Mouse (Mus musculus) heart, adult 10 weeks (tissue): ENCODE data around the gene Qpctl. TPM values are rescaled to one million over a fixed set of nuclear protein-coding genes. Genes with fewer than 3 reads are reported as not detected.

Experiments used
- polyA plus RNA-seq: library from polyadenylated mRNA; stranded (reverse); fragments of 350-450 nt; fragmentation: Illumina TruSeq; extraction: RNeasy Lipid Tissue Mini Kit (QIAGEN cat#74804); gene quantifications from one replicate; pipeline ENCODE4 v1.2.3, GENCODE M21; 2014; ENCODE audit warnings: low read depth, low replicate concordance

Qpctl gene
- polyA plus RNA-seq: 5.1 TPM

DNA sequence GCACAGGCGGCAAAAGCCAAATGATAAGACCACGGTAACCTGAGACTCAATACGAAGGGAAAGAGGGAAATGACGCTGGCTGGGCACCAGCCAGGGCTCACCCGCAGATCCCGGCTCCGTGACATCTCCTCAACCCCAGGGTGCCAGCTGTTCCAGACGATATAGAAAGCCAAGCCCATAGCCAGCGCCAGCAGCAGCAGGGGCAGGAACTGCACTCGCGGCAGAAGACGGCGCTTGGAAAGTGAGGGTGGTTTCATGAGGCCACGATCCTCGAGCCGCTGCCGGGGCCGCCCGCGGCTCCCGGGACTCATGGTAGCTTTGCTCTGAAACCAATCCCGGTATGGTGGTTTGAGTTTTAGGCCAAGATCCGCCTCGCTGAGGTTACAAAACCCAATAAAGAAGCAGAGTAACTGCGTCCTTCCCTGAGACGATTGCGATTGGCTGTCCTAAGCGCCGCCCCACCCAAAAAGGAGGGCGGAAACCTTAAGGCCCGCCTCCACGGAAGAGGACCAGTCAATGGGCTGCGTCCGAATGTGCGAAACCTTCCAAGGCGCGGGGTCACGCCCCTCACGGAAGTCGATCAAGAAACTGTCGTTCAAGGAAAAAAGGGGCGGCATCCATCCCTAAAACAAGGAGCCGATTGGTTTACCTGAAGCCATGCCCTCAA is at the start of gene Qpctl:
Gene Qpctl (minus strand): TSS at position 417 of the 667 bp plus-strand sequence.

DNA sequence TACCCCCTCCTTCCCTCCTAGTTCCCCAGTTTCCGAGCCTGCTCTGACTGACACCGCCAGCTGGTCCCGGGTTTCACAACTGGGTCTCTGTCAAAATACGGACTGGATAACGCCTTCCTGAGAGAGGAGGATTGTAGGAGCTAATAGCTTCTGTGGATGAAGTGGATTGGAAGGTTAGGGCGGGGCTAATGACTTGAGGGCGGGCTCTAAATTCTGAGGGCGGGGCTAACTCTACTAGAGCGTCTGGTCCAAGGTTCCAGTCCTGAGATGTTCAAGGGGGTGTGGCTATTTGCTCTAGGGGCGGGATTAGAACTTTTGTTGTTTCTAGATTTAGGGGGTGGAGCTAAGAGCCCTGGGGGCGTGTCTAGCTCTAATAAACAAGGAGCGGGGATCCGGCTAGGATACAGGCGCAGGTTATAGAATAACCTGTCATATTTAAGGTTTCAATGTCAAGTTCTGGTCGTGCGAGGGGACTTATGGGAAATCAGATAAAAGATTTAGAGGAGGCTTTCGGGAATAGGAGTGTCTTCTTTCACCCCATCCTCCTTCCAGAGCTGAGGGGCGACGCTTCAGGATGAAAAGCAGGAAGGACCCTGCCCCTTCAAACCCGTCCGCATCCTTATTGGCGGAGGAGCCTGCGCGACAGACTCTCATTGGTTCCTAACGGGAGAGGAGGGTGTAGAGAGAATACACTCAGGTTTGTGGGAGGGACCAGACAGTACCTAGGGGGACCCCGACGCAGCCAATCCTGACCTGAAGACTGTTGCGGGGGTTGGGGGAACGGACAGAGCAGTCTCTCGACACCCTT is 26.8 kb upstream of the Qpctl start, which contains the start of gene Eml2:
Gene Eml2 (plus strand): TSS at position 714 of the 808 bp plus-strand sequence.

DNA sequence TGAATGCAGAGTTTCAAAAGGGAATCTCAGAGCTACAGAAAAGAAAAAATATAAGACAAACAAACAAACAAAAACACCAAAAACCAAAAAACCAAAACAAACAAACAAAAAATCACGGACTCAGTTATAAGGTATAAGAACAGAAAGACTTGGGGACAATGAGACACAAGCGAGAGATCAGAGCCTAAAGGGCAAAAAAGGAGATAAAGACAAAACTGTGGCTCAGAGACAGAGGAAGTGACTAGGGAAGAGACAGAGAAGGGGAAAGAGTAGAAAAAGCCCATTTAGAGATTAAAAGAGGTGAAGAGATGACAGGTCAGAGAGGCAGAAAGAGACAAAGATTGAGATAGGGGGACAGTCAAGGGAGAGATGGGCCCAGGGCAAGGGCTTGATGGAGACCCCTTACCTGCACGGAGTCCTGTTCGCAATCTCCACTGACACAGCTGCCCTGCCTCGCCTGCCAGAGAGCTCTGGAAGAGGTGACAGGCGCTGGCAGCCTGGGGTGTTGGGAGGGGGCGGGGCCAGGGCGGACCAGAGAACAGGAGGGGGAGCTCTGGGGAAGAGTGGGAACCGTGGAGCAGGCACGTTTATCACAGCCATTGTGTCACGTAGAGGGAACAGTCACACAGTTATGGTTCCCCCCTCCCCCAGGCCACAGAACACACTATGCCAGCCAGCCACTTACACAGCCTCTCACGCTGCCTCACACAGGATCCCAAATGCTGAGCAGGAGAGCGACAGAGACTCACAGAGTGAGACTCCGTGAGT is 16.7 kb upstream of the Qpctl start, which contains the start of gene Gipr:
Gene Gipr (minus strand): TSS at position 472 of the 768 bp plus-strand sequence.

DNA sequence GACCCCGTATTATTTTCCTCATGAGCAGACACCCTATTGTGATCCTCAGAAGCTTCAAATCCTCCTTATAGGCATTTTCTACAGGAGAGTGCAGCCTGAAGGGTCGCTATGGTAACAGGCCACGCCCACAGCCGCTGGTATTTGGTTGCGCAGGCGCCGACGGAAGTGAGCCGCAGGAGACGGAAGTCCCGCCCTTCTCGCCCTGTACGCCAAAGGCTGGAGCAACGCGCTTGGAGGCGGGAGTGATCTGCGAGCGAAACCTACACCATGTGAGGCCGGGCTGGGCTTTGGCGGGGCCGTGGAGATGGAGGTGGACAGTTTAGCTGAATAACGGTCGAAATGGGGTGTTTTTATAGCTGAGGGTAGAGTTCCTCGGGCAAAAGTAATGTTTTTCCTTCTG is 535 bp upstream of the Qpctl start, which contains the start of gene Snrpd2:
Gene Snrpd2 (plus strand): TSS at position 97 of the 400 bp plus-strand sequence.

DNA sequence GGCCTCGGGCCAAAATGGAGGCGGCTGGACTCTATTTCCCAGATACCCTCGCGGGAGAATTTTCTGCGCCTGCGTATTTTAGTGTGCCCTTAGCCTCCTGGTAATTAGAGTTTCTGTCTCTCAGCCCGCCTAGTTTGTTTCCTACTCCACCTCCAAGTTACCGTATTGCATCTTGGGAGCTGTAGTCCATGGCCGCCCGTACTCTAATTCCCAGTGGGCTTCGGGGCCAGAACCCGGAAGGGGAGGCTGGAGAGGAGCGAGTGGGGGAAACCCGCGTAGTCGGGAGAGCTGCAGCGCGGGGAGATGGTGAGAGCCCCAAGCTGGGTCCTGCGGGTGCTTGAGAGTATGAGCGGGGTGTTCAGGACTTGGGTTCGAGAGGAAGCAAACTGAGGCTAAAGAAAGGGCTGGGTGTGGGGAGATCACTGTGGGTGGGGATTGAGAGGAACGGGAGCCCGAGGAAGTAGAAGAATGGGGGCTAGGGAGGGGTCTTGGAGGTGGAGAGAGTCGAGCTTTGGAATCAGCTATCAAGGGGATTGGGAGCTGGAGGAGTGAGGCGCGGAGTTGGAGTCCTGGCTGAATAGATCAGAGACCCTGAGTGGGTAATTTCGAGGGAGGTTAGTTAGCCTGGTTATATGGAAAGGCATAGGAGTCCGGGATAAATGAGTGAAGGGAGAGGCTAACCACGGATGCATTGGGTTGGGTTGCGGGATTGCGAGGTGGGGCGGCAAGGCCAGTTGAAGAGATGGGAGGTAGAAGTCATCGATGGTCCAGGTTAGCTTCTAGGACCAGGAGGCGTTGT is 29.3 kb downstream of the Qpctl start, which contains the start of gene Fbxo46:
Gene Fbxo46 (plus strand): TSS at position 229 of the 799 bp plus-strand sequence.

DNA sequence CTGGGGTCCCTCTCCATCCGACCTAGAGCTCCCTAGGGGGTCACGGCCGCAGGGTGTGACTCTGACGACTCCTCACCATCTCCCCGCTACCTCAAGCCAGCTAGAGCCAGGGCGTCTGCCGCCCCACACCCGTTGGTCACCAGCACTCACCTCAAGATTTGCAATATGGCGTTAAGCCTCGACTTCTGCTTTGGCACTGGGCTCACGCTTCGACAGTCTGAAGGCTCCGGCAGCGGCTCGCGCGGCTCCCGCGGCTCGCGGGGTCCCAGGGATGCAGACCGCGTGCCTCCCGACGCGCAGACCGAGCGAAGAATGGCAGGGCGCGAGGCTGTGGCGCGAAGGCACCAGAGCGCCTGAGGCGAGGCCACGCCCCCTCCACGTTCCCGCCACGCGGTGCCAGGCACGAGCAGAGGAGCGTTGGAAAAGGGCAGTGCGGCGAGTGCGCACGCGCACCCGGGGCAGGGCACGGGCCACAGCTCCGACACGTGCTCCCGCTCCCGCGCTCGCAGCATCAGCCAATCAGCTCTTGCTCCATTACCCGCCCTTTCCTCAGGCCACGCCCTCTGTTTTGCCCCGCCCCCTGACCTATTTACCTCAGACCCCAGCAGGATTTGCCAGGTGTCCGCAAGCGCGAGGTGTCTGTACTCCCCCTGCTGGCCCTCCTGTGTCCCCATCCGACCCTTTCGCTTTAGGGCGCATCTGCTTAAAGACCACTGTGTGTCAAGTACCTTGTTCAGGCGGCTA is 30.9 kb downstream of the Qpctl start, which contains the start of gene Gm4969:
Gene Gm4969 (minus strand): TSS at position 341 of the 744 bp plus-strand sequence.

DNA sequence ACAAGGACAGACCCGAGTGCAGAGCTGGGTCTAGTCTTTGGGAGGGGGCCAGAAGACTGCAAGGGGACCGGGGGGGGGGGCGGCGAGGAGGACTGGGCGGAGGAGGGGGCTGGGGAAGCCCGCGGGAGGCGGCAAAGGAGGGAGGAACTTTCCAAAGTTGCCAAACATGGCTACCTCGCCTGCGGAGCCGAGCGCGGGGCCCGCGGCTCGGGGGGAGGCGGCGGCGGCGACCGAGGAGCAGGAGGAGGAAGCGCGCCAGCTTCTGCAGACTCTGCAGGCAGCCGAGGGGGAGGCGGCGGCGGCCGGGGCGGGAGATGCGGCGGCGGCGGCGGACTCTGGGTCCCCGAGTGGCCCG is 54.6 kb downstream of the Qpctl start, which contains the start of gene Six5:
Gene Six5 (plus strand): TSS at position 124 of the 355 bp plus-strand sequence.

Other genes with a start within 250 kb of the Qpctl start
- gene Ccdc61, start 238.9 kb downstream of the Qpctl start, polyA plus RNA-seq: 16.2 TPM
- 2.2 TPM for gene Nova2, start 223.4 kb downstream of the Qpctl start, polyA plus RNA-seq
- gene Nanos2, start 161.9 kb downstream of the Qpctl start, polyA plus RNA-seq: not detected
- 3.9 TPM for gene Mypop, start 158.0 kb downstream of the Qpctl start, polyA plus RNA-seq
- gene Irf2bp1, start 145.2 kb downstream of the Qpctl start, polyA plus RNA-seq: 15.7 TPM
- not detected for gene Foxa3, start 125.8 kb downstream of the Qpctl start, polyA plus RNA-seq
- 84.9 TPM for gene Sympk, start 124.9 kb downstream of the Qpctl start, polyA plus RNA-seq
- not detected for gene Rsph6a, start 94.6 kb downstream of the Qpctl start, polyA plus RNA-seq
- 61.5 TPM for gene Dmwd, start 73.1 kb downstream of the Qpctl start, polyA plus RNA-seq
- 569 TPM for gene Dmpk, start 65.4 kb downstream of the Qpctl start, polyA plus RNA-seq
- 11.9 TPM for gene Six5, start 54.7 kb downstream of the Qpctl start, polyA plus RNA-seq
- not detected for gene Gm4969, start 30.9 kb downstream of the Qpctl start, polyA plus RNA-seq
- gene Fbxo46, start 29.4 kb downstream of the Qpctl start, polyA plus RNA-seq: 4.0 TPM
- gene Snrpd2, start 431 bp upstream of the Qpctl start, polyA plus RNA-seq: 49.9 TPM
- gene Gipr, start 16.8 kb upstream of the Qpctl start, polyA plus RNA-seq: 0.89 TPM
- gene Eml2, start 27.1 kb upstream of the Qpctl start, polyA plus RNA-seq: 36.9 TPM
- 8.0 TPM for gene Gpr4, start 63.2 kb upstream of the Qpctl start, polyA plus RNA-seq
- gene Opa3, start 79.0 kb upstream of the Qpctl start, polyA plus RNA-seq: 69.0 TPM
- 36.4 TPM for gene Vasp, start 122.5 kb upstream of the Qpctl start, polyA plus RNA-seq
- not detected for gene Ppm1n, start 130.8 kb upstream of the Qpctl start, polyA plus RNA-seq
- gene Rtn2, start 133.3 kb upstream of the Qpctl start, polyA plus RNA-seq: 176 TPM
- gene Fosb, start 160.8 kb upstream of the Qpctl start, polyA plus RNA-seq: 3.6 TPM
- 48.8 TPM for gene Ercc1, start 195.5 kb upstream of the Qpctl start, polyA plus RNA-seq
- gene Cd3eap, start 210.2 kb upstream of the Qpctl start, polyA plus RNA-seq: 13.4 TPM
- 26.1 TPM for gene Ppp1r13l, start 210.5 kb upstream of the Qpctl start, polyA plus RNA-seq
- gene Ercc2, start 232.7 kb upstream of the Qpctl start, polyA plus RNA-seq: 16.8 TPM